Mouse (Mus musculus) gastrocnemius, postnatal 36 days (tissue): ENCODE results near the gene Lancl3. TPM values are rescaled to one million over a fixed set of nuclear protein-coding genes. Genes with fewer than 3 reads are reported as not detected.
A peak's percentile ranks its signal among the peaks of the same experiment; 100 is the strongest.
"Not testable (repeated sequence)": the region's sequence is repeated elsewhere in the genome, so short reads cannot be mapped to it uniquely, and the experiment has no call there.

Experiments
- DNase-seq, 2 experiments: peaks; one replicate each; pipeline ENCODE4 v3.0.0; 2022
- intact Hi-C: fragments of 180-260 bp; cut with DNase I; formaldehyde crosslinking; loops from one replicate; pipeline ENCODE4 v1.15.1; 2025
- total RNA-seq, 2 experiments: library from RNA; stranded (reverse); gene quantifications; 2 replicates each; pipeline ENCODE4 v1.2.3; 2021

Lancl3 gene
- total RNA-seq, 2 experiments from 2014 or later, result 0.17 to 0.23 TPM

DNA sequence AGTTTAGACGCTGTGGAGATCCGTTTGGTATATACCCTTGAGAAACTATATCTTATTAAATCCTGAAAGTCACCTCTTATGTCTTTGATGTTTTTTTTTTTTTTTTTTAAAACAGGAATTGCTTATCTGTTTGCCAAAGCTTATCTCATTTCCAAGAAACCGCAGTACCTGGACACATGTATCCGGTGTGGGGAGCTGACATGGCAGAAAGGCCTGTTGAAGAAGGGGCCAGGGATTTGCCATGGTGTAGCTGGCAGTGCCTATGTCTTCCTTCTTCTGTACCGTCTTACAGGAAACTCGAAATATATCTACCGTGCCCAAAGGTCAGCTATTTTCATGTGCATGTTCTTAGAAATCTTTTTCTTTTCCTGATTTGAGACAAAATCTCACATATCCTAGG, 58.1 kb downstream of the Lancl3 start:
- intact Hi-C loops, result no loop called here
- no peak for DNase-seq

GRCm38 (mm10) chrX:9259267-9259666, 59.6 kb downstream of the Lancl3 start:
- intact Hi-C loops, result no loop called here

DNA sequence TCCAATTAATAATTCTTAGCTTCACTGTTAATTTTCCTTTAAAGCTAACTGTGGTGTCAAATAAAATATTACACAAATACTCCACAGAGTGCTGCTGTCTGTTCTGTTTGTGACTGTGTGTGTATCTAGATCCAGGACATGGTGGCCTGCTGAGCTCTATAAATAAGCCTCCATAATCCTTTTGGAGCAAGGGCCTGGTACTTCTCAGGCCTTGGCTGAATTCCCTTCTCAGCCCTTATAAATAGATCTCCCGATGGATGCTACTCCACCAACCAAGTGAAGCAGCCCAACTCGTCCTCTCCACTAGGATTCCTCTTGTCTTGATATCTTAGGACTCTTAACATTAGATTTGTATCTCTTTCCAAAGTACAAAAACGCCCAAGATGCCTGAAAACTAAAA, 71.4 kb downstream of the Lancl3 start:
- DNase-seq, result no peak
- intact Hi-C loops, result no loop called here

More at GRCm38 (mm10) chrX:9259267-9259666, 59.6 kb downstream of the Lancl3 start:
- DNase-seq, result no peak

DNA sequence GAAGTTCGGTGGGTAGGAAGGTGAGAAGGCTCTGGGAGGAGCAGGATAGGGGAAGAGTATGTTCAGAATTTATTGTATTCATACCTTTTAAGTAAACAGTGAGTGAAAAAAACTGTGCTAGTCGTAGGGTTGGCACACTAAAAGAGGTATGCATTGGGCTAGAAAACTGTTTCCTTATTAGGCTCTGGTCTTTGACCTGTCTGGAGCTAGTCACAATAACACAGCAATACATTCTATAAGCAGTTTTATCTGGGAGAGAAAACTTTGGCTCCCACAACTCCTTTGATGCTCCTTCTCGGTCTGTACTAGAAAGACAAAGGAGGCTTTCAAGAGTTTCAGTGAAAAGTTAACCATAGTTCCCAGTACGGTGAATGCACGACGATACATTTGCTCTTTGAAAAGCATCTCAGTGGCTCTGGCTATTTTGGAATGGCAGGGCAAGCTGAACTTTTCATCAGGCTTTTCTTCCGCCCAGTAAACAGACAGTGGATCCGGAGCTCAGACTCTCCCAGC, 72.3 kb downstream of the Lancl3 start:
- DNase-seq, result no peak
- intact Hi-C loops, result no loop called here

GRCm38 (mm10) chrX:9272460-9273361, 73.0 kb downstream of the Lancl3 start, which contains the start of gene Xk:
Gene Xk (plus strand): TSS chrX:9272756.
- intact Hi-C loops, result no loop called here
- DNase-seq, result peak; percentile 16 to 35

GRCm38 (mm10) chrX:9273377-9274002, 73.8 kb downstream of the Lancl3 start:
- DNase-seq, result no peak
- intact Hi-C loops, result no loop called here

GRCm38 (mm10) chrX:9274321-9274720, 74.6 kb downstream of the Lancl3 start:
- intact Hi-C loops, result no loop called here
- DNase-seq, result no peak

DNA sequence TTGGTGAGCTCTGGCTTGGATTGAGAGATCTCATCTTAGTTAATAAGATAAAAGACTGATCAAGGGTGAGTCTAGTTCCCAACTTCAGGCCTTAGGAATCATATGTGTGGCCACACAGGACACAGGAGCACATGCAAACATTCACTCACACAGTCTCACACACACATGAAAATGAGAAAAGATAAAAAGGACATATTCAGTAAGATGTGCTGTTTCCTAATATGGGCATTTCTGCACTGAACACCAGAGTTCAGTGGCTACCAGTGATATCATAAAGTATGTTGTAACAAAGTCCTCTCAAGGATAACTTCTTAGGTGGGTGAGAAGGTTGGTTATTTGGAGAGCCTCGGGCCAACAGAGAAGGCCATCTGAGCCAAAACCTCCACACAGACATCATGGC, 83.8 kb downstream of the Lancl3 start, which contains the start of gene H2al1m:
Gene H2al1m, plus strand, starts transcription at position 301 of the 400 bp plus-strand sequence.
- DNase-seq, intact Hi-C loops: not testable (repeated sequence)

DNA sequence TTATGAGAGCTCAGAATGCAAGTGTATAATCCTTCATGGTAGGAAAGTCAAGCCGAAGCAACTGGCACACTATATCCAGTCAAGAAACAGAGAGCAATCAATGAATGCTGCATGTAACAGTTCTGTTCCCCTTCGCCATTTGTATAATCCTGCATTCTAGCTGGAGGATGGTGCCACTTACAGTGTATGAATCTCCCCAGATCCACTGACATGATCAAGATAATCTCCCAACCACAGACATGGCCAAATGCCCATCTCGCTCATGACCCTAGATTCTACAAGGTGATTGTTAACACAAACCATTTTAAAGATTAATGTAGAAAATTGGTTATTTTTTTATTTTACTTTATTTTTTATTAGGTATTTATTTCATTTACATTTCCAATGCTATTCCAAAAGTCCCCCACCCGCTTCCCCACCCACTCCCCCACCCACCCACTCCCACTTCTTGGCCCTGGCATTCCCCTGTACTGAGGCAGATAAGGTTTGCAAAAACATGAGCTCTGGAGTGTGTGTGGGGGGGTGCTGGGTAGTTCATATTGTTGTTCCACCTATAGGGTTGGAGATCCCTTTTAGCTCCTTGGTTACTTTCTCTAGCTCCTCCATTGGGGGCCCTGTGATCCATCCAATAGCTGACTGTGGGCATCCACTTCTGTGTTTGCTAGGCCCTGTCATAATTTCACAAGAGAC, 93.6 kb downstream of the Lancl3 start:
- DNase-seq, intact Hi-C loops: not testable (repeated sequence)

DNA sequence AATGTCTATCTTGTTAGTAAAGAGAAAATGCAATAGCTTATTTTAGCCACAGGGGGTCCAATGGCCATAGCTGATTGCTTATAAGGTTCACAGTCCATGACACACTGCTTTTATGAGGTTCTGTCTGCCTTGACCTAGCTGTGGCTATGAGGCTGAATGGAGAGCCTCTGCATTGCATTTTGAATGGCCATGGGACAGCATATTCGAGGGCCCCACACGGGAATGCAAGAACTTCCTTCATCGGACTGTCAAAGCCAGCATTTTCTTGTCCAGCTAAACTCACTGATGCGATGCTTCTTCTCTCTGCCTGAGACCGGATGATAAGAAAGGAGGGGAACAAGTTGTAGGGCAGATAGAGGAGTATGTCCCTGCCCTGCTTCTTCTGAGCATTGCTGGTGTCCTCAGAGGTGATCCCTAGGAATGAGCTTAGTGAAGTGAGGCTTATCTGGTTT, 98.7 kb downstream of the Lancl3 start:
- intact Hi-C loops, result no loop called here
- no peak for DNase-seq

- DNase-seq, result no peak
- intact Hi-C loops, result no loop called here
These were observed 103.1 kb downstream of the Lancl3 start for GRCm38 (mm10) chrX:9302791-9303190.

- intact Hi-C loops, result no loop called here
- no peak for DNase-seq
These were observed 103.8 kb downstream of the Lancl3 start for GRCm38 (mm10) chrX:9303455-9303854.

DNA sequence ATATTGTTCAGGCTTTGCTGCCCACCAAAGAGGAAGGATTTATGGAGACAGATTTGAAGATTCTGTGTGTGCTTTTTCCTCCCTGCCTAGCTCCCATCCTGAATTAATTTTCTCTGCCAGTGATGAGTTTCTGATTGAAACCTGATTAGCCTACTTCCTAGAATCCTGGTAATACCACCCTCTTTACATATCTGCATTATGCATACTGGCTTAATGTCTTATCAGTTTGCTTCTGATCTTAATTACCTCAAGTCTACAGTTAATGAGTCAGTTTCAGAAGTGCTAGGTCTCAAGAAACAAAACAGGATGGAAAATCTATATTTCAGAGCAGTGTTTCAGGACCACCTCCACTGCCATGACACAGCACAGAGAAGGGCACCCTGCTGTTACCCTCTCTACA, 116.8 kb downstream of the Lancl3 start:
- intact Hi-C loops, DNase-seq: not testable (repeated sequence)

Other genes with a start within 250 kb of the Lancl3 start
- gene Fthl17b, start 236.9 kb upstream of the Lancl3 start, total RNA-seq, result not detected
- not detected for gene Fthl17c, start 223.3 kb upstream of the Lancl3 start, total RNA-seq
- gene Fthl17d, start 213.1 kb upstream of the Lancl3 start, total RNA-seq, result not detected
- not detected for gene Fthl17e, start 166.4 kb upstream of the Lancl3 start, total RNA-seq
- gene Fthl17f, start 136.9 kb upstream of the Lancl3 start, total RNA-seq, result not detected
- gene 4930402K13Rik, start 95.3 kb upstream of the Lancl3 start, total RNA-seq, result not detected
- not detected for gene Gm14862, start 57.0 kb downstream of the Lancl3 start, total RNA-seq
- 1 to 10 TPM; 3.5 to 4.2 TPM for gene Xk, start 72.9 kb downstream of the Lancl3 start, total RNA-seq
- gene H2al1m, start 83.9 kb downstream of the Lancl3 start, total RNA-seq, result not detected
- not detected for gene H2al1k, start 150.7 kb downstream of the Lancl3 start, total RNA-seq